Mouse (Mus musculus) cerebellum, adult 2 months (tissue): ENCODE measurements at regions not wholly inside any gene's neighbourhood (a gene's known extent, or its start where the extent isn't known, plus 50 kb on each side); places are given as distances from the start of the nearest gene placed in this dataset.

Source experiments
- DNase-seq, 2 experiments: peaks; one replicate each; pipeline ENCODE4 v3.0.0; 2021
- H3K27ac ChIP-seq: fragments of 200-500 bp; 2 replicates; pipeline ENCODE4 v1.5.1; 2012; ENCODE audit warnings: low read length, control low read depth, inconsistent platforms; ENCODE audit not compliant: insufficient read depth
- H3K27me3 ChIP-seq: fragments of 200-500 bp; 2 replicates; pipeline ENCODE4 v1.6.1; 2012; ENCODE audit warnings: inconsistent platforms, mild to moderate bottlenecking, low read length, moderate library complexity; ENCODE audit not compliant: control insufficient read depth, insufficient read depth
- H3K4me1 ChIP-seq: fragments of 200-500 bp; 2 replicates; pipeline ENCODE4 v1.6.1; 2011; ENCODE audit warnings: low read length; ENCODE audit not compliant: control insufficient read depth, insufficient read depth
- H3K4me3 ChIP-seq: fragments of 200-500 bp; replicated peaks from 2 replicates; pipeline ENCODE3; 2011; ENCODE audit warnings: mild to moderate bottlenecking, low read depth, low read length, control low read depth; ENCODE audit not compliant: insufficient read depth
- CTCF ChIP-seq: fragments of 200-500 bp; IDR thresholded peaks from 2 replicates; pipeline ENCODE4 v1.5.1; 2011; ENCODE audit warnings: low read depth, mild to moderate bottlenecking, control low read depth, low read length, moderate library complexity, borderline replicate concordance; ENCODE audit not compliant: insufficient read depth
- POLR2A ChIP-seq: fragments of 200-500 bp; IDR thresholded peaks from 2 replicates; pipeline ENCODE4 v1.6.1; 2011; ENCODE audit warnings: low read length, control low read depth, borderline replicate concordance; ENCODE audit not compliant: insufficient read depth
- WGBS: fragments of 180-500 bp; shearing (Covaris S2); methylation state at CpG from one replicate; pipeline ENCODE4 v1.1.7; 2018; 5-methylcytosine and 5-hydroxymethylcytosine counted together

- peak; percentile 54 to 88 for DNase-seq
- Histone ChIP-seq H3K27me3 (no peaks in the 10 kb centered on the region), H3K4me1 (peaks cover 2% of the 10 kb centered on the region; the same call in 1 of the 2 replicates), H3K4me3 (no peak overlapping the region), H3K27ac (0 out of 2 replicates have a peak overlapping the region, but pooled peaks have one; percentile 58)
- 16% methylated on average over 5 of the region's 5 CpGs for WGBS
- TF ChIP-seq POLR2A (no peak), CTCF (no peak)
Measured at GRCm38 (mm10) chr2:106517224-106517623, 175.8 kb upstream of the Mpped2 start.

- no peak overlapping the region for H3K4me3 ChIP-seq
- H3K27me3 ChIP-seq: no peaks in the 10 kb centered on the region
- no peaks in the 10 kb centered on the region for H3K4me1 ChIP-seq
- 90% methylated on average over 3 of the region's 3 CpGs for WGBS
- no peak for DNase-seq
- no peak overlapping the region for H3K27ac ChIP-seq
- no peak for TF ChIP-seq POLR2A
- TF ChIP-seq CTCF: no peak
Measured at GRCm38 (mm10) chr2:106522961-106523360, 170.1 kb upstream of the Mpped2 start.

GRCm38 (mm10) chr2:106527008-106527407, 166.1 kb upstream of the Mpped2 start:
- Histone ChIP-seq H3K27me3 (no peaks in the 10 kb centered on the region), H3K4me1 (no peaks in the 10 kb centered on the region), H3K4me3 (no peak overlapping the region), H3K27ac (no peak overlapping the region)
- DNase-seq: no peak
- TF ChIP-seq POLR2A (no peak), CTCF (no peak)
- WGBS: 52% methylated on average over 2 of the region's 2 CpGs

- TF ChIP-seq POLR2A (no peak), CTCF (no peak)
- Histone ChIP-seq H3K27me3 (no peaks in the 10 kb centered on the region), H3K27ac (no peak overlapping the region), H3K4me1 (peaks cover under 1% of the 10 kb centered on the region; the same call in 1 of the 2 replicates), H3K4me3 (no peak overlapping the region)
- no peak for DNase-seq
- 80% methylated on average over 5 of the region's 5 CpGs for WGBS
Measured at GRCm38 (mm10) chr2:106529247-106529646, 163.8 kb upstream of the Mpped2 start.

- Histone ChIP-seq H3K27me3 (no peaks in the 10 kb centered on the region), H3K27ac (no peak overlapping the region), H3K4me1 (peaks cover 3% of the 10 kb centered on the region; the same call in 1 of the 2 replicates), H3K4me3 (no peak overlapping the region)
- no peak for DNase-seq
- TF ChIP-seq CTCF: no peak
- TF ChIP-seq POLR2A: no peak
- 90% methylated on average over 2 of the region's 2 CpGs for WGBS
Measured at GRCm38 (mm10) chr2:106529746-106530145, 163.3 kb upstream of the Mpped2 start.

DNA sequence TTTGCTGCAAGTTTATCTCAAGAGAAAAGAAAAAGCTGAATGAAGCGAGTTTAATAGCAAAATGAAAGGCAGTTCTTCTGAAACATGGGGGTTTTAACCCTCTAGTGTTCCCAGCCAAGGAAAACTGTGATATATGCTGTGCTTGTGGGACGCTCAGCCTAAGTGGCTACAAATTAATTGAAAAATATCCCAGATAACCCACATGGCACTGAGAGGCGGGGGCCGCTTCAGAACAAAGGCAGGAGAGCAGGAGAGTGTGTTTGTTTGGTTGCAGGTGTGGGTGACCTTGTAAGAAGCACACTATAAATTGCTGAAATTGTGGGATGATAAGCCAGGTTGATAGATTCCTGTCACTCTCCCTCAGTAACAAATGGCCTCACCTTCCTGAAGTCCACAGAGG, 154.7 kb upstream of the Mpped2 start:
- Histone ChIP-seq H3K27ac (no peak overlapping the region), H3K27me3 (no peaks in the 10 kb centered on the region), H3K4me3 (no peak overlapping the region), H3K4me1 (peaks cover 3% of the 10 kb centered on the region; the same call in 1 of the 2 replicates)
- WGBS: 95% methylated on average over 4 of the region's 4 CpGs
- no peak for DNase-seq
- no peak for TF ChIP-seq CTCF
- no peak for TF ChIP-seq POLR2A

DNA sequence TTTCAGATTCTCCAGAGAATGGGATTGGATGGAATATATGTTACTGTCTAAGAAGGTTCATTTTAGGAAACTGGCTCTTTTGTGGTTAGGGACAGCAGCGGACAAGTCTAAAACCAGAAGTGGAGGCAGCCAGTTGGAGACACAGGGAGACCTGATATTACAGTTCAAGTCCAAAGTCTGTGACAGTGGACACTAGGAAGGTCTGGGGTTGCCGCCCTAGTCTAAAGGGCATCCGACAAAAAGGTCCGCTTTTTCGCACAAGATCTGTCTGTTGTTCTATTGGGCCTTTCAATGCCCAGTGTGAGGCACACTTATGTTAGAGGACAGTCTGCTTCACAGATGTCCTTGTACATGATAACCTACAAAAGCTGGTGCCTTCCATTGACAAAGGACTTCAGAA, 152.9 kb upstream of the Mpped2 start:
- TF ChIP-seq POLR2A: no peak
- TF ChIP-seq CTCF: no peak

GRCm38 (mm10) chr2:106547117-106547516, 146.0 kb upstream of the Mpped2 start:
- WGBS: 32% methylated on average over 4 of the region's 4 CpGs
- no peaks in the 10 kb centered on the region for H3K27me3 ChIP-seq
- peaks cover 3% of the 10 kb centered on the region for H3K4me1 ChIP-seq
- no peak overlapping the region for H3K27ac ChIP-seq
- DNase-seq: peak; percentile 43 to 80
- no peak overlapping the region for H3K4me3 ChIP-seq
- TF ChIP-seq POLR2A: no peak
- TF ChIP-seq CTCF: no peak

More for the DNA sequence above, 152.9 kb upstream of the Mpped2 start:
- 96% methylated on average over 5 of the region's 5 CpGs for WGBS
- H3K4me1 ChIP-seq: no peaks in the 10 kb centered on the region
- H3K27ac ChIP-seq: no peak overlapping the region
- no peak overlapping the region for H3K4me3 ChIP-seq
- no peaks in the 10 kb centered on the region for H3K27me3 ChIP-seq
- DNase-seq: no peak

DNA sequence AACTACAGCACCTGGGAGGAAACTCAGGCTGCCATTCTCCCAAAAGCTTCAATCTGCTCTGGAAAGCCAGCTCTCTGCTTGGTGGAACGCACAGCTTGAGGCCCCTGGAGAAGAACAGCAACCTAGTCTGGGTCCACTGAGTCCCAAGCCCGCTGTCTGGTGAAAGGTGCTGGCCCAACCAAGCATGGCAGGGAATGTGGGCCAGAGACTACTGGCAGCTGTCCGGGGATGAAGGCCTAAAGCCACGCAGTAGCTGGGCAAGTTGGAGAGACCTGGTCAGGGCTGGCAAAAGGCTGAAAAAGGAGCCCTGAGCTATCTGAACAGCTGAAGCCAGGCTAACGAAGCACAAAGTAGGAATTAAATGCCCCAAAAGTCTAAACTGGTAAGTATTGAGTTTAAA, 139.4 kb upstream of the Mpped2 start:
- Histone ChIP-seq H3K27me3 (no peaks in the 10 kb centered on the region), H3K4me1 (no peaks in the 10 kb centered on the region), H3K4me3 (no peak overlapping the region), H3K27ac (no peak overlapping the region)
- TF ChIP-seq CTCF (no peak), POLR2A (no peak)
- 42% methylated on average over 5 of the region's 5 CpGs for WGBS
- DNase-seq: no peak
